Mouse (Mus musculus) frontal cortex, postnatal 14 days (tissue): ENCODE data around the gene Ksr1.

Experiments
- DNase-seq, 2 experiments: peaks; one replicate each; pipeline ENCODE4 v3.0.0; 2022; ENCODE audit warnings: low spot score in 2 of 2

The Ksr1 gene

GRCm38 (mm10) chr11:78982042-78982441 lies 164.2 kb downstream of the Ksr1 start:
- no peak for DNase-seq

GRCm38 (mm10) chr11:78980083-78980634 lies 166.0 kb downstream of the Ksr1 start:
- DNase-seq, result no peak

GRCm38 (mm10) chr11:78978176-78979019 lies 167.8 kb downstream of the Ksr1 start:
- no peak for DNase-seq

- DNase-seq, result no peak
Observed at GRCm38 (mm10) chr11:78976731-78977510, 169.3 kb downstream of the Ksr1 start.

GRCm38 (mm10) chr11:78973381-78974150 lies 172.6 kb downstream of the Ksr1 start:
- DNase-seq, result no peak

GRCm38 (mm10) chr11:78972811-78973351 lies 173.3 kb downstream of the Ksr1 start:
- DNase-seq, result no peak

GRCm38 (mm10) chr11:78972328-78972727 lies 173.9 kb downstream of the Ksr1 start:
- DNase-seq, result no peak

GRCm38 (mm10) chr11:78971746-78972145 lies 174.5 kb downstream of the Ksr1 start:
- no peak for DNase-seq

- DNase-seq, result no peak
Observed at GRCm38 (mm10) chr11:78971096-78971495, 175.1 kb downstream of the Ksr1 start.

GRCm38 (mm10) chr11:78968121-78968520 lies 178.1 kb downstream of the Ksr1 start:
- no peak for DNase-seq

- peak in 1 of 2 experiments; percentile 22 for DNase-seq
Observed at GRCm38 (mm10) chr11:78967371-78967770, 178.8 kb downstream of the Ksr1 start.
